Mouse (Mus musculus): ENCODE measurements around the gene Grk6. TPM values are rescaled to one million over a fixed set of nuclear protein-coding genes. Genes with fewer than 3 reads are reported as not detected.

The Grk6 gene
- total RNA-seq, 2 experiments from 2014 or later = 9.6 to 10.0 TPM

GRCm38 (mm10) chr13:55451296-55451695, 6.4 kb downstream of the Grk6 start:
- no peak for TF ChIP-seq CTCF (IDR thresholded peaks at IDR 0.05)
- intact Hi-C loops (cut with DNase I) = loop anchor here (2.0 kb wide), 2 partner anchors 18 to 62 kb away; partner anchors contain the start of gene Pdlim7
- Histone ChIP-seq H3K4me3 (peak overlapping the region; percentile 37), H3K27ac (peak overlapping the region; percentile 89)
- no peak for DNase-seq

- DNase-seq = peak; percentile 75
- Histone ChIP-seq H3K27ac (peak overlapping the region; percentile 89), H3K4me3 (peak overlapping the region; percentile 37)
- no peak for TF ChIP-seq CTCF (IDR thresholded peaks at IDR 0.05)
- intact Hi-C loops (cut with DNase I) = loop anchor here (2.0 kb wide), 2 partner anchors 17 to 61 kb away; partner anchors contain the start of gene Pdlim7
These were observed 7.1 kb downstream of the Grk6 start for GRCm38 (mm10) chr13:55451785-55452549.

GRCm38 (mm10) chr13:55462965-55463364, 18.1 kb downstream of the Grk6 start:
- intact Hi-C loops (cut with DNase I) = no loop called here
- no peak for TF ChIP-seq CTCF (IDR thresholded peaks at IDR 0.05)
- no peak overlapping the region for H3K4me3 ChIP-seq
- no peak for DNase-seq
- no peak overlapping the region for H3K27ac ChIP-seq

- TF ChIP-seq CTCF (IDR thresholded peaks at IDR 0.05) = no peak
- intact Hi-C loops (cut with DNase I) = no loop called here
- Histone ChIP-seq H3K4me3 (peak overlapping the region; percentile 81), H3K27ac (peak overlapping the region; percentile 65; the same call in 1 of the 2 replicates)
- DNase-seq = no peak
These were observed 18.6 kb downstream of the Grk6 start for GRCm38 (mm10) chr13:55463399-55464026.

- intact Hi-C loops (cut with DNase I) = no loop called here
- no peak for TF ChIP-seq CTCF (IDR thresholded peaks at IDR 0.05)
- H3K4me3 ChIP-seq = peak within 1 kb of the TSS; percentile 81
- DNase-seq = peak; percentile 63
- H3K27ac ChIP-seq = peak within 1 kb of the TSS; percentile 65
These were observed 19.4 kb downstream of the Grk6 start, which contains the start of gene Prr7 for GRCm38 (mm10) chr13:55464027-55464884. TSS of gene Prr7 (plus strand) at chr13:55464267.

GRCm38 (mm10) chr13:55465184-55465583, 20.3 kb downstream of the Grk6 start:
- DNase-seq = no peak
- 0 out of 2 replicates have a peak overlapping the region, but pooled peaks have one; percentile 12 for H3K27ac ChIP-seq
- TF ChIP-seq CTCF (IDR thresholded peaks at IDR 0.05) = no peak
- intact Hi-C loops (cut with DNase I) = no loop called here
- H3K4me3 ChIP-seq = no peak overlapping the region

GRCm38 (mm10) chr13:55465830-55466440, 21.1 kb downstream of the Grk6 start:
- no peak for TF ChIP-seq CTCF (IDR thresholded peaks at IDR 0.05)
- H3K4me3 ChIP-seq = no peak overlapping the region
- no peak for DNase-seq
- H3K27ac ChIP-seq = no peak overlapping the region
- intact Hi-C loops (cut with DNase I) = no loop called here

GRCm38 (mm10) chr13:55468851-55469560, 24.1 kb downstream of the Grk6 start:
- DNase-seq = peak; percentile 60
- Histone ChIP-seq H3K27ac (no peak overlapping the region), H3K4me3 (no peak overlapping the region)
- intact Hi-C loops (cut with DNase I) = loop anchor here (2.0 kb wide), 1 partner anchor 18 kb away; no protein-coding TSS in a partner anchor
- TF ChIP-seq CTCF (IDR thresholded peaks at IDR 0.05) = peak; percentile 64

GRCm38 (mm10) chr13:55470372-55470771, 25.5 kb downstream of the Grk6 start:
- no peak for TF ChIP-seq CTCF (IDR thresholded peaks at IDR 0.05)
- intact Hi-C loops (cut with DNase I) = no loop called here
- DNase-seq = peak; percentile 49
- H3K4me3 ChIP-seq = no peak overlapping the region
- H3K27ac ChIP-seq = peak overlapping the region; percentile 79; the same call in 1 of the 2 replicates

- intact Hi-C loops (cut with DNase I) = loop anchor here (1.0 kb wide), 1 partner anchor 51 kb away; no protein-coding TSS in a partner anchor
- DNase-seq = peak; percentile 90
- Histone ChIP-seq H3K4me3 (peak overlapping the region; percentile 89), H3K27ac (peak overlapping the region; percentile 79)
- peak; percentile 91 for TF ChIP-seq CTCF (IDR thresholded peaks at IDR 0.05)
These were observed 26.4 kb downstream of the Grk6 start for GRCm38 (mm10) chr13:55471156-55471818.

- no peak for TF ChIP-seq CTCF (IDR thresholded peaks at IDR 0.05)
- DNase-seq = no peak
- intact Hi-C loops (cut with DNase I) = loop anchor here (1.0 kb wide), 1 partner anchor 51 kb away; no protein-coding TSS in a partner anchor
- Histone ChIP-seq H3K4me3 (peak overlapping the region; percentile 89), H3K27ac (peak overlapping the region; percentile 79)
These were observed 26.9 kb downstream of the Grk6 start for GRCm38 (mm10) chr13:55471819-55472131.
